ENCODE assay signal across 10 mouse cellular contexts in genomic region chr2:25506964-25507363, GRCm38 (mm10). TPM values are rescaled to one million over a fixed set of nuclear protein-coding genes. Genes with fewer than 3 reads are reported as not detected.
DNase-seq lines count a peak whose midpoint lies in the region; ATAC-seq and TF ChIP-seq lines count a peak whose summit lies in the region.
"Had no signal": no experiment of that assay in that cellular context is flagged by ENCODE, and none has a peak within 500 bp of the region (broad histone marks: within the 10 kb centered on the region; RNA-seq: fewer than 3 reads in every experiment).

No protein-coding gene starts in this region.

- peaks cover 1% of the 10 kb centered on the region; the same call in 1 of the 2 replicates for H3K4me1 ChIP-seq in forebrain, postnatal 0 days (ENCODE audit: insufficient read depth)
- H3K4me1 ChIP-seq in forebrain, embryonic 15.5 days: peaks cover 5% of the 10 kb centered on the region

- TF ChIP-seq CTCF in forebrain, postnatal 0 days (IDR thresholded peaks at IDR 0.05; ENCODE audit: low read depth): peak; percentile 52

- no peaks in the 10 kb centered on the region for H3K9me3 ChIP-seq in forebrain, postnatal 0 days (ENCODE audit: low read length)
- no peaks in the 10 kb centered on the region for H3K9me3 ChIP-seq in forebrain, embryonic 15.5 days
- H3K9me3 ChIP-seq: lung, embryonic 15.5 days had no signal

- no peak for ATAC-seq in forebrain, postnatal 0 days
- no peak for ATAC-seq in forebrain, embryonic 15.5 days (replicated peaks)
- ATAC-seq in CD4-positive, CD25-positive, alpha-beta regulatory T cell, adult 4 months: peak; percentile 57
- peak; percentile 41 for ATAC-seq in inflammation-experienced regulatory T-cells, adult 6 months
- ATAC-seq in megakaryocyte progenitor cell, adult 5-6 weeks (replicated peaks; ENCODE audit: poor library complexity): peak; percentile 90

- no peaks in the 10 kb centered on the region for H3K27me3 ChIP-seq in forebrain, postnatal 0 days (ENCODE audit: insufficient read depth, low read length)
- H3K27me3 ChIP-seq in forebrain, embryonic 15.5 days: no peaks in the 10 kb centered on the region
- H3K27me3 ChIP-seq: lung, embryonic 15.5 days had no signal

- H3K27ac ChIP-seq in forebrain, postnatal 0 days (ENCODE audit: low read depth, low read length): no peak overlapping the region
- H3K27ac ChIP-seq in forebrain, embryonic 15.5 days (replicated peaks): no peak overlapping the region
- H3K27ac ChIP-seq: lung, embryonic 15.5 days had no signal

- H3K4me2 ChIP-seq in forebrain, postnatal 0 days (ENCODE audit: low read depth): no peak overlapping the region
- H3K4me2 ChIP-seq in forebrain, embryonic 15.5 days (replicated peaks): no peak overlapping the region
- H3K4me2 ChIP-seq: lung, embryonic 15.5 days had no signal

- peaks cover 35% of the 10 kb centered on the region for H3K36me3 ChIP-seq in forebrain, postnatal 0 days (ENCODE audit: insufficient read depth)
- H3K36me3 ChIP-seq in forebrain, embryonic 15.5 days: peaks cover 34% of the 10 kb centered on the region

- 35% methylated on average over 5 of the region's 5 CpGs for WGBS in forebrain, postnatal 0 days
- 43% methylated on average over 5 of the region's 5 CpGs for WGBS in forebrain, embryonic 15.5 days

- intact Hi-C loops in heart, postnatal 14 days (cut with DNase I): no loop called here

- DNase-seq in forebrain, postnatal 0 days: no peak
- DNase-seq in left cerebral cortex, adult 18-20 months (ENCODE audit: low spot score in 2 of 2): no peak
- no peak for DNase-seq in ovary, postnatal 36 days (ENCODE audit: low spot score)
- no peak for DNase-seq in heart, postnatal 14 days

- H3K4me3 ChIP-seq in forebrain, postnatal 0 days (ENCODE audit: low read depth, low read length): no peak overlapping the region
- H3K4me3 ChIP-seq in forebrain, embryonic 15.5 days: no peak overlapping the region
- H3K4me3 ChIP-seq: lung, embryonic 15.5 days had no signal

- H3K9ac ChIP-seq in forebrain, postnatal 0 days: no peak overlapping the region
- no peak overlapping the region for H3K9ac ChIP-seq in forebrain, embryonic 15.5 days (replicated peaks)
- H3K9ac ChIP-seq: lung, embryonic 15.5 days had no signal

RNA-seq across cellular contexts. Expression of gene C8g, which starts 5.4 kb away (rescaled TPM):
- total RNA-seq in forebrain, postnatal 0 days (2014; rRNA removed): 0.85 and 2.4 TPM in 2 replicates
- 4.0 and 4.3 TPM in 2 replicates for polyA plus RNA-seq in forebrain, postnatal 0 days (2015; fragmentation: Nextera tagmentation; extraction: Ambion mirVana)
- 3.4 and 4.7 TPM in 2 replicates for polyA plus RNA-seq in forebrain, embryonic 15.5 days (2015; fragmentation: Nextera tagmentation; extraction: Ambion mirVana)
- polyA plus RNA-seq in CD4-positive, CD25-positive, alpha-beta regulatory T cell, adult 4 months (2017; shearing (Covaris generic)): 1 to 10 TPM; 4.5 to 4.6 TPM
- 1 to 10 TPM; 2.1 to 5.1 (median 3.4) TPM for polyA plus RNA-seq in inflammation-experienced regulatory T-cells, adult 6 months (2017; shearing (Covaris generic))
- total RNA-seq in megakaryocyte progenitor cell, adult 5-6 weeks (2015): 2.6 and 5.6 TPM in 2 replicates
- 0.81 and 3.8 TPM in 2 replicates for total RNA-seq in megakaryocyte progenitor cell, adult 5-6 weeks (2017)
- total RNA-seq in left cerebral cortex, adult 18-20 months (2021): under 1 TPM; 0.52 to 0.74 TPM
- total RNA-seq in heart, postnatal 14 days (2021): under 1 TPM; 0.51 to 0.98 TPM

RNA-seq across cellular contexts. Expression of gene Fbxw5, which starts 6.4 kb away (rescaled TPM):
- total RNA-seq in forebrain, postnatal 0 days (2014; rRNA removed): 120 and 140 TPM in 2 replicates
- 93.8 and 116 TPM in 2 replicates for polyA plus RNA-seq in forebrain, postnatal 0 days (2015; fragmentation: Nextera tagmentation; extraction: Ambion mirVana)
- polyA plus RNA-seq in forebrain, embryonic 15.5 days (2015; fragmentation: Nextera tagmentation; extraction: Ambion mirVana): 128 and 130 TPM in 2 replicates
- polyA plus RNA-seq in CD4-positive, CD25-positive, alpha-beta regulatory T cell, adult 4 months (2017; shearing (Covaris generic)): 100 to 1,000 TPM in 1 of 2 experiments, 10 to 100 TPM in 1; 60.7 to 143 TPM
- 10 to 100 TPM; 49.1 to 88.0 (median 76.8) TPM for polyA plus RNA-seq in inflammation-experienced regulatory T-cells, adult 6 months (2017; shearing (Covaris generic))
- 27.1 and 27.6 TPM in 2 replicates for total RNA-seq in megakaryocyte progenitor cell, adult 5-6 weeks (2015)
- 25.1 and 27.4 TPM in 2 replicates for total RNA-seq in megakaryocyte progenitor cell, adult 5-6 weeks (2017)
- 100 to 1,000 TPM; 105 to 114 TPM for total RNA-seq in left cerebral cortex, adult 18-20 months (2021)
- total RNA-seq in heart, postnatal 14 days (2021): 10 to 100 TPM; 92.0 to 96.2 TPM

RNA-seq across cellular contexts. Expression of gene Lcn12, which starts 13.3 kb away (rescaled TPM):
- not detected in 2 replicates for total RNA-seq in forebrain, postnatal 0 days (2014; rRNA removed)
- not detected in 2 replicates for polyA plus RNA-seq in forebrain, postnatal 0 days (2015; fragmentation: Nextera tagmentation; extraction: Ambion mirVana)
- polyA plus RNA-seq in forebrain, embryonic 15.5 days (2015; fragmentation: Nextera tagmentation; extraction: Ambion mirVana): not detected in 2 replicates
- not detected for polyA plus RNA-seq in CD4-positive, CD25-positive, alpha-beta regulatory T cell, adult 4 months (2017; shearing (Covaris generic))
- not detected for polyA plus RNA-seq in inflammation-experienced regulatory T-cells, adult 6 months (2017; shearing (Covaris generic))
- 0.27 TPM in 1 of 2 replicates, not detected in the other for total RNA-seq in megakaryocyte progenitor cell, adult 5-6 weeks (2015)
- total RNA-seq in megakaryocyte progenitor cell, adult 5-6 weeks (2017): not detected in 2 replicates
- total RNA-seq in left cerebral cortex, adult 18-20 months (2021): not detected
- total RNA-seq in heart, postnatal 14 days (2021): not detected
- polyA plus RNA-seq: lung, embryonic 15.5 days; stomach, embryonic 14.5 days had no signal

RNA-seq across cellular contexts. Expression of gene Ptgds, which starts 37.1 kb away (rescaled TPM):
- total RNA-seq in forebrain, postnatal 0 days (2014; rRNA removed): 1,270 and 1,729 TPM in 2 replicates
- polyA plus RNA-seq in forebrain, postnatal 0 days (2015; fragmentation: Nextera tagmentation; extraction: Ambion mirVana): 1,561 and 1,919 TPM in 2 replicates
- 112 and 123 TPM in 2 replicates for polyA plus RNA-seq in forebrain, embryonic 15.5 days (2015; fragmentation: Nextera tagmentation; extraction: Ambion mirVana)
- not detected for polyA plus RNA-seq in CD4-positive, CD25-positive, alpha-beta regulatory T cell, adult 4 months (2017; shearing (Covaris generic))
- polyA plus RNA-seq in inflammation-experienced regulatory T-cells, adult 6 months (2017; shearing (Covaris generic)): not detected
- 0.42 TPM in 1 of 2 replicates, not detected in the other for total RNA-seq in megakaryocyte progenitor cell, adult 5-6 weeks (2015)
- total RNA-seq in megakaryocyte progenitor cell, adult 5-6 weeks (2017): not detected in 2 replicates
- 1,000 to 10,000 TPM; 2,769 to 3,095 TPM for total RNA-seq in left cerebral cortex, adult 18-20 months (2021)
- 10 to 100 TPM; 30.9 to 38.6 TPM for total RNA-seq in heart, postnatal 14 days (2021)

RNA-seq across cellular contexts. Expression of gene Traf2, which starts 39.8 kb away (rescaled TPM):
- 8.0 and 9.6 TPM in 2 replicates for total RNA-seq in forebrain, postnatal 0 days (2014; rRNA removed)
- polyA plus RNA-seq in forebrain, postnatal 0 days (2015; fragmentation: Nextera tagmentation; extraction: Ambion mirVana): 7.8 and 9.2 TPM in 2 replicates
- 28.2 and 28.6 TPM in 2 replicates for polyA plus RNA-seq in forebrain, embryonic 15.5 days (2015; fragmentation: Nextera tagmentation; extraction: Ambion mirVana)
- polyA plus RNA-seq in CD4-positive, CD25-positive, alpha-beta regulatory T cell, adult 4 months (2017; shearing (Covaris generic)): 100 to 1,000 TPM in 1 of 2 experiments, 10 to 100 TPM in 1; 83.7 to 125 TPM
- 10 to 100 TPM; 74.8 to 85.3 (median 76.1) TPM for polyA plus RNA-seq in inflammation-experienced regulatory T-cells, adult 6 months (2017; shearing (Covaris generic))
- 9.7 and 10.8 TPM in 2 replicates for total RNA-seq in megakaryocyte progenitor cell, adult 5-6 weeks (2015)
- total RNA-seq in megakaryocyte progenitor cell, adult 5-6 weeks (2017): 13.7 and 14.2 TPM in 2 replicates
- total RNA-seq in left cerebral cortex, adult 18-20 months (2021): 10 to 100 TPM; 11.6 to 11.9 TPM
- total RNA-seq in heart, postnatal 14 days (2021): 10 to 100 TPM; 16.6 to 16.7 TPM

Comparison
In these comparisons a context has a peak if more than half of its experiments do, and no peak if none do; other contexts are left out.
1. ATAC-seq: peak in CD4-positive, CD25-positive, alpha-beta regulatory T cell, adult 4 months (single experiment), inflammation-experienced regulatory T-cells, adult 6 months (single experiment) and megakaryocyte progenitor cell, adult 5-6 weeks (single experiment); none in forebrain, postnatal 0 days (single experiment) and forebrain, embryonic 15.5 days (single experiment).